Mouse (Mus musculus): ENCODE data around the gene Camta2. TPM values are rescaled to one million over a fixed set of nuclear protein-coding genes. Genes with fewer than 3 reads are reported as not detected.

The Camta2 gene
- total and polyA plus RNA-seq, 3 experiments = 1.0 to 17.0 (median 4.9) TPM

DNA sequence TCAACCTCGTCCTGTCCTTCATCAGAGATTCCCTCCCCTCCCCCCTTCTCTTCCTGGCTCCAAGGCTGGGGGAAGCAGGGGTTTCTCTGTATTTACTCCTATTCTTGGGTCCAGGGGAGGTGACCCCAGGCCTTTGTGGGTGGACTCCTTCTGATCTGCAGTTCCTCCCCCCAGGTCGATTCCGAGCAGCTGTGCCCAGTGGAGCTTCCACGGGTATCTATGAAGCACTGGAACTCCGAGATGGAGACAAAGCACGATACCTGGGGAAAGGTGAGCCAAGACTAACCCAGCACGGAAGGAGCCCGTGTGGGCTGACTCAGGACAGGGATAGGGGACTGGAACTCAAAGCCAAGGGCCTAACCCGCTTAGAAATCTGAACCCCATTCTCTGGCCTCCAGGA lies 29.9 kb downstream of the Camta2 start:
- no peaks in the 10 kb centered on the region for H3K27me3 ChIP-seq (replicated peaks)
- no peak overlapping the region for H3K4me3 ChIP-seq (replicated peaks in 1 of 3; ENCODE audit: low read depth in 2 of 3, low read length in 2 of 3, poor library complexity in 1 of 3)
- peaks cover 14 to 46% of the 10 kb centered on the region in 2 experiments for H3K36me3 ChIP-seq (replicated peaks in 1 of 2; ENCODE audit: control insufficient read depth in 1 of 2, insufficient read depth in 1 of 2, low read length in 1 of 2)
- dilution Hi-C loops (cut with MboI; ENCODE audit: extremely low pct_ligation_motif_present, extremely low pct_unique_long_range_greater_than_20kb, low sequenced_read_pairs) (no loop called here), in situ Hi-C loops (cut with MboI; ENCODE audit: low pct_ligation_motif_present, low pct_unique_long_range_greater_than_20kb, low sequenced_read_pairs) (no loop called here)
- no peak overlapping the region for H3K27ac ChIP-seq (ENCODE audit: insufficient read depth, low read depth)
- DNase-seq (ENCODE audit: extremely low read depth) = no peak
- H3K4me1 ChIP-seq (ENCODE audit: control insufficient read depth in 1 of 2, insufficient read depth in 2 of 2) = peaks cover 7 to 26% of the 10 kb centered on the region in 2 experiments
- no peak for TF ChIP-seq NELFE (IDR thresholded peaks at IDR 0.05; ENCODE audit: low read depth, low read length)
- TF ChIP-seq CHD2 (IDR thresholded peaks at IDR 0.05; ENCODE audit: low read length) = no peak
- TF ChIP-seq ZC3H11A (IDR thresholded peaks at IDR 0.05; ENCODE audit: low read depth, low read length) = no peak
- TF ChIP-seq UBTF (IDR thresholded peaks at IDR 0.05; ENCODE audit: low read depth, low read length) = no peak
- no peak for TF ChIP-seq PAX5 (IDR thresholded peaks at IDR 0.05; ENCODE audit: low read length)
- no peak for TF ChIP-seq BHLHE40 (IDR thresholded peaks at IDR 0.05; ENCODE audit: low read depth, low read length)
- no peak for TF ChIP-seq SMC3 (IDR thresholded peaks at IDR 0.05; ENCODE audit: low read depth, low read length)
- TF ChIP-seq NRF1 (IDR thresholded peaks at IDR 0.05; ENCODE audit: low read depth, low read length) = no peak
- TF ChIP-seq ZMIZ1 (IDR thresholded peaks at IDR 0.05; ENCODE audit: low read depth, low read length) = no peak
- no peak for TF ChIP-seq E2F4 (IDR thresholded peaks at IDR 0.05; ENCODE audit: insufficient replicate concordance, low read depth, low read length)
- TF ChIP-seq ZKSCAN1 (IDR thresholded peaks at IDR 0.05; ENCODE audit: borderline replicate concordance, low read depth, low read length) = no peak
- no peak for TF ChIP-seq TCF12 (IDR thresholded peaks at IDR 0.05; ENCODE audit: low read depth, low read length)
- TF ChIP-seq ZNF384 (IDR thresholded peaks at IDR 0.05; ENCODE audit: low read depth, low read length) = no peak
- no peak for TF ChIP-seq USF2 (conservative IDR thresholded peaks at IDR 0.05; ENCODE audit: low read depth, low read length)
- H3K9me3 ChIP-seq (replicated peaks; ENCODE audit: low read length) = no peaks in the 10 kb centered on the region
- no peak overlapping the region for H3K9ac ChIP-seq (ENCODE audit: insufficient read depth, low read depth)
- peaks cover 14% of the 10 kb centered on the region for H3K79me2 ChIP-seq (replicated peaks; ENCODE audit: control insufficient read depth, extremely low read depth, insufficient read depth, poor library complexity, severe bottlenecking)
- H3K4me2 ChIP-seq (ENCODE audit: insufficient read depth, low read depth, poor library complexity, severe bottlenecking) = no peak overlapping the region

DNA sequence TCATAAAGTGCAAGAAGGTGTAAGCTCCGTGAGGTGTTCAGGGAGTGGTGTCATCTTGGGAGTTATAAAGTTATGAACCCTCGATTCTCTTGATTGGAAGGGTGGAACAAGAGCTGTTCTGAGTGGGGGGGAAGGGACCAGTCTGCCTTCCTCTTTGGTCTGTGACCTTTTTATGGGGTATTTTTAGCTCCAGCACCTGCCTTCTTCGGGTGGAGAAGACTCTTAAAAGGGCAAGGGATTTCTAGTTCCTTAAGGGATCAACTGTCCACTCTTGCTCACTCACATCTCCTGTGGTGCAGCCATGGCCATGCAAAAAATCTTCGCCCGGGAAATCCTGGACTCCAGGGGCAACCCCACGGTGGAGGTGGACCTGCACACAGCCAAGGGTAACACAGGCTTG lies 30.3 kb downstream of the Camta2 start:
- peaks cover 18% of the 10 kb centered on the region for H3K79me2 ChIP-seq (replicated peaks; ENCODE audit: control insufficient read depth, extremely low read depth, insufficient read depth, poor library complexity, severe bottlenecking)
- peaks cover 14 to 46% of the 10 kb centered on the region in 2 experiments for H3K36me3 ChIP-seq (replicated peaks in 1 of 2; ENCODE audit: control insufficient read depth in 1 of 2, insufficient read depth in 1 of 2, low read length in 1 of 2)
- peaks cover 7 to 26% of the 10 kb centered on the region in 2 experiments for H3K4me1 ChIP-seq (ENCODE audit: control insufficient read depth in 1 of 2, insufficient read depth in 2 of 2)
- dilution Hi-C loops (cut with MboI; ENCODE audit: extremely low pct_ligation_motif_present, extremely low pct_unique_long_range_greater_than_20kb, low sequenced_read_pairs) (no loop called here), in situ Hi-C loops (cut with MboI; ENCODE audit: low pct_ligation_motif_present, low pct_unique_long_range_greater_than_20kb, low sequenced_read_pairs) (no loop called here)
- H3K27ac ChIP-seq (ENCODE audit: insufficient read depth, low read depth) = no peak overlapping the region
- no peaks in the 10 kb centered on the region for H3K27me3 ChIP-seq (replicated peaks)
- H3K9me3 ChIP-seq (replicated peaks; ENCODE audit: low read length) = no peaks in the 10 kb centered on the region
- TF ChIP-seq CHD1 (IDR thresholded peaks at IDR 0.05; ENCODE audit: low read depth, low read length) (no peak), EP300 (IDR thresholded peaks at IDR 0.05; ENCODE audit: low read length) (no peak), ZKSCAN1 (IDR thresholded peaks at IDR 0.05; ENCODE audit: borderline replicate concordance, low read depth, low read length) (no peak), TCF12 (IDR thresholded peaks at IDR 0.05; ENCODE audit: low read depth, low read length) (no peak), USF2 (conservative IDR thresholded peaks at IDR 0.05; ENCODE audit: low read depth, low read length) (no peak), MAFK (IDR thresholded peaks at IDR 0.05; ENCODE audit: insufficient replicate concordance, low read length) (no peak), CTCF (conservative IDR thresholded peaks at IDR 0.05 in 1 of 2, IDR thresholded peaks at IDR 0.05 in 1 of 2; ENCODE audit: low read depth in 2 of 2, low read length in 2 of 2) (no peak), E2F4 (IDR thresholded peaks at IDR 0.05; ENCODE audit: insufficient replicate concordance, low read depth, low read length) (no peak), MAZ (IDR thresholded peaks at IDR 0.05; ENCODE audit: low read depth, low read length) (no peak), KAT2A (IDR thresholded peaks at IDR 0.05; ENCODE audit: insufficient replicate concordance, low read length) (no peak), ZNF384 (IDR thresholded peaks at IDR 0.05; ENCODE audit: low read depth, low read length) (no peak), ZMIZ1 (IDR thresholded peaks at IDR 0.05; ENCODE audit: low read depth, low read length) (no peak)
- DNase-seq (ENCODE audit: extremely low read depth) = peak; percentile 19
- H3K4me2 ChIP-seq (ENCODE audit: insufficient read depth, low read depth, poor library complexity, severe bottlenecking) = no peak overlapping the region
- H3K4me3 ChIP-seq (replicated peaks in 1 of 3; ENCODE audit: low read depth in 2 of 3, low read length in 2 of 3, poor library complexity in 1 of 3) = no peak overlapping the region
- no peak overlapping the region for H3K9ac ChIP-seq (ENCODE audit: insufficient read depth, low read depth)

Measured in CH12.LX (cell line).